Mouse (Mus musculus) hindbrain, embryonic 10.5 days (tissue): ENCODE data around the gene Gm42417. TPM values are rescaled to one million over a fixed set of nuclear protein-coding genes. Genes with fewer than 3 reads are reported as not detected.
A peak's percentile ranks its signal among the peaks of the same experiment; 100 is the strongest.

Source experiments
- DNase-seq: peaks from one replicate; pipeline ENCODE4 v3.0.0-alpha.2; 2017; ENCODE audit warnings: low spot score
- H3K27ac ChIP-seq: fragments of 300-500 bp; sonication (generic); 2 replicates; pipeline ENCODE4 v1.5.1; 2016; ENCODE audit warnings: mild to moderate bottlenecking, moderate library complexity
- H3K27me3 ChIP-seq: fragments of 300-500 bp; sonication (generic); 2 replicates; pipeline ENCODE4 v1.6.1; 2016; ENCODE audit warnings: mild to moderate bottlenecking; ENCODE audit not compliant: poor library complexity, insufficient read depth, severe bottlenecking
- H3K36me3 ChIP-seq: fragments of 300-500 bp; sonication (generic); 2 replicates; pipeline ENCODE4 v1.6.1; 2016; ENCODE audit warnings: mild to moderate bottlenecking, moderate library complexity
- H3K4me1 ChIP-seq: fragments of 300-500 bp; sonication (generic); replicated peaks from 2 replicates; pipeline ENCODE4 v1.6.1; 2016; ENCODE audit warnings: mild to moderate bottlenecking
- H3K4me3 ChIP-seq: fragments of 300-500 bp; sonication (generic); 2 replicates; pipeline ENCODE4 v1.5.1; 2016; ENCODE audit warnings: mild to moderate bottlenecking, moderate library complexity
- H3K9me3 ChIP-seq: fragments of 300-500 bp; sonication (generic); 2 replicates; pipeline ENCODE4 v1.6.1; 2016; ENCODE audit warnings: mild to moderate bottlenecking, moderate library complexity
- WGBS: fragments of 180-500 bp; shearing (Covaris S2); methylation state at CpG from one replicate; pipeline ENCODE4 v1.1.7; 2016; 5-methylcytosine and 5-hydroxymethylcytosine counted together
- polyA plus RNA-seq: library from polyadenylated mRNA; unstranded; fragments of >200 nt; fragmentation: Nextera tagmentation; extraction: Ambion mirVana; gene quantifications from 2 replicates; pipeline ENCODE4 v1.2.1, GENCODE M21; 2016

The Gm42417 gene
- polyA plus RNA-seq, 1 experiment from 2014 or later, result 0.75 TPM

- DNase-seq, result no peak
Measured at GRCm38 (mm10) chr1:36496719-36497118, 42.5 kb downstream of the Gm42417 start.

GRCm38 (mm10) chr1:36493299-36493698 is 45.9 kb downstream of the Gm42417 start:
- no peak for DNase-seq
- Histone ChIP-seq H3K9me3 (no peaks in the 10 kb centered on the region), H3K4me3 (no peak overlapping the region), H3K36me3 (no peaks in the 10 kb centered on the region), H3K27ac (no peak overlapping the region), H3K4me1 (peaks cover 12% of the 10 kb centered on the region), H3K27me3 (no peaks in the 10 kb centered on the region)
- WGBS, result 78% methylated on average over 6 of the region's 6 CpGs

More at GRCm38 (mm10) chr1:36496719-36497118, 42.5 kb downstream of the Gm42417 start:
- no peaks in the 10 kb centered on the region for H3K27me3 ChIP-seq
- peaks cover 23% of the 10 kb centered on the region for H3K36me3 ChIP-seq
- 59% methylated on average over 2 of the region's 2 CpGs for WGBS
- peaks cover 12% of the 10 kb centered on the region for H3K4me1 ChIP-seq
- H3K27ac ChIP-seq, result no peak overlapping the region
- H3K9me3 ChIP-seq, result no peaks in the 10 kb centered on the region
- H3K4me3 ChIP-seq, result no peak overlapping the region

- WGBS, result 55% methylated on average over 9 of the region's 9 CpGs
- DNase-seq, result peak; percentile 47
- no peak overlapping the region for H3K27ac ChIP-seq
Measured at GRCm38 (mm10) chr1:36492416-36493139, 46.7 kb downstream of the Gm42417 start.

GRCm38 (mm10) chr1:36489661-36490060 is 49.6 kb downstream of the Gm42417 start:
- no peaks in the 10 kb centered on the region for H3K36me3 ChIP-seq
- H3K27ac ChIP-seq, result no peak overlapping the region
- H3K27me3 ChIP-seq, result no peaks in the 10 kb centered on the region
- no peaks in the 10 kb centered on the region for H3K9me3 ChIP-seq
- H3K4me3 ChIP-seq, result no peak overlapping the region
- WGBS, result 75% methylated on average over 6 of the region's 6 CpGs
- peaks cover 23% of the 10 kb centered on the region for H3K4me1 ChIP-seq
- no peak for DNase-seq

More at GRCm38 (mm10) chr1:36492416-36493139, 46.7 kb downstream of the Gm42417 start:
- Histone ChIP-seq H3K4me1 (peaks cover 13% of the 10 kb centered on the region), H3K36me3 (no peaks in the 10 kb centered on the region), H3K4me3 (no peak overlapping the region), H3K9me3 (no peaks in the 10 kb centered on the region), H3K27me3 (no peaks in the 10 kb centered on the region)

- no peaks in the 10 kb centered on the region for H3K27me3 ChIP-seq
- DNase-seq, result peak; percentile 43
Measured at GRCm38 (mm10) chr1:36487111-36487510, 52.1 kb downstream of the Gm42417 start.

GRCm38 (mm10) chr1:36485080-36485479 is 54.1 kb downstream of the Gm42417 start:
- peaks cover 15% of the 10 kb centered on the region for H3K4me1 ChIP-seq
- 0 out of 2 replicates have a peak, but pooled peaks cover 6% of the 10 kb centered on the region for H3K27me3 ChIP-seq
- no peak for DNase-seq
- H3K36me3 ChIP-seq, result no peaks in the 10 kb centered on the region
- no peaks in the 10 kb centered on the region for H3K9me3 ChIP-seq
- H3K4me3 ChIP-seq, result no peak overlapping the region
- no peak overlapping the region for H3K27ac ChIP-seq
- WGBS, result 88% methylated on average over 7 of the region's 7 CpGs

More at GRCm38 (mm10) chr1:36487111-36487510, 52.1 kb downstream of the Gm42417 start:
- H3K36me3 ChIP-seq, result no peaks in the 10 kb centered on the region
- peaks cover 17% of the 10 kb centered on the region for H3K4me1 ChIP-seq
- H3K27ac ChIP-seq, result peak overlapping the region; percentile 12; the same call in 1 of the 2 replicates
- 55% methylated on average over 9 of the region's 9 CpGs for WGBS
- H3K4me3 ChIP-seq, result no peak overlapping the region
- H3K9me3 ChIP-seq, result no peaks in the 10 kb centered on the region

GRCm38 (mm10) chr1:36483825-36484224 is 55.4 kb downstream of the Gm42417 start:
- DNase-seq, result no peak
- no peak overlapping the region for H3K4me3 ChIP-seq
- H3K27me3 ChIP-seq, result 0 out of 2 replicates have a peak, but pooled peaks cover 6% of the 10 kb centered on the region
- 71% methylated on average over 4 of the region's 4 CpGs for WGBS
- peaks cover 17% of the 10 kb centered on the region for H3K4me1 ChIP-seq
- H3K9me3 ChIP-seq, result no peaks in the 10 kb centered on the region
- no peak overlapping the region for H3K27ac ChIP-seq
- no peaks in the 10 kb centered on the region for H3K36me3 ChIP-seq

Other genes starting within 250 kb of the Gm42417 start
- gene Arid5a, start 231.7 kb downstream of the Gm42417 start, polyA plus RNA-seq, result 2.0 and 3.5 TPM in 2 replicates
- 44.5 and 47.0 TPM in 2 replicates for gene Kansl3, start 170.2 kb downstream of the Gm42417 start, polyA plus RNA-seq
- gene Fer1l5, start 167.1 kb downstream of the Gm42417 start, polyA plus RNA-seq, result 1.2 and 1.6 TPM in 2 replicates
- 62.9 and 65.2 TPM in 2 replicates for gene Lman2l, start 94.2 kb downstream of the Gm42417 start, polyA plus RNA-seq
- gene Cnnm4, start 67.8 kb downstream of the Gm42417 start, polyA plus RNA-seq, result 13.4 and 15.3 TPM in 2 replicates
- 3.2 and 3.5 TPM in 2 replicates for gene Cnnm3, start 27.6 kb downstream of the Gm42417 start, polyA plus RNA-seq
- gene Ankrd23, start 2.5 kb downstream of the Gm42417 start, polyA plus RNA-seq, result 15.7 and 18.0 TPM in 2 replicates
- 16.9 and 20.6 TPM in 2 replicates for gene Ankrd39, start 8.0 kb upstream of the Gm42417 start, polyA plus RNA-seq
- 25.4 and 29.6 TPM in 2 replicates for gene Sema4c, start 18.9 kb upstream of the Gm42417 start, polyA plus RNA-seq
- gene Fam178b, start 143.8 kb upstream of the Gm42417 start, polyA plus RNA-seq, result 0.42 and 0.46 TPM in 2 replicates
- gene Cox5b, start 152.0 kb upstream of the Gm42417 start, polyA plus RNA-seq, result 566 and 596 TPM in 2 replicates
- 0.15 and 0.22 TPM in 2 replicates for gene 4933424G06Rik, start 170.7 kb upstream of the Gm42417 start, polyA plus RNA-seq
- 135 and 147 TPM in 2 replicates for gene Actr1b, start 175.0 kb upstream of the Gm42417 start, polyA plus RNA-seq
- gene Zap70, start 222.4 kb upstream of the Gm42417 start, polyA plus RNA-seq, result 0.25 and 0.43 TPM in 2 replicates